Mouse (Mus musculus) CH12.LX (cell line): Measurements from ENCODE around the gene Slc7a8. TPM values are rescaled to one million over a fixed set of nuclear protein-coding genes. Genes with fewer than 3 reads are reported as not detected.
"Not testable (repeated sequence)": the region's sequence is repeated elsewhere in the genome, so short reads cannot be mapped to it uniquely, and the experiment has no call there.

Experiments
- DNase-seq: peaks from one replicate; pipeline ENCODE4 v3.0.0-alpha.2; 2013; ENCODE audit errors: extremely low read depth
- H3K27ac ChIP-seq: 2 replicates; pipeline ENCODE4 v1.5.1; 2012; ENCODE audit warnings: low read depth, mild to moderate bottlenecking, control low read depth, moderate library complexity; ENCODE audit not compliant: insufficient read depth
- H3K27me3 ChIP-seq: replicated peaks from 2 replicates; pipeline ENCODE3; 2012; ENCODE audit warnings: inconsistent platforms
- H3K36me3 ChIP-seq, 2 experiments: replicated peaks in 1 of 2; 2 replicates each; pipeline versions ENCODE3 to v1.6.1; 2012; ENCODE audit warnings: inconsistent platforms in 1 of 2, low read length in 1 of 2, mild to moderate bottlenecking in 1 of 2, mixed read lengths in 1 of 2, moderate library complexity in 1 of 2; ENCODE audit not compliant: control insufficient read depth in 1 of 2, insufficient read depth in 1 of 2
- H3K4me1 ChIP-seq, 2 experiments: 2 replicates each; pipeline ENCODE4 v1.6.1; 2012; ENCODE audit warnings: inconsistent platforms in 1 of 2, moderate library complexity in 1 of 2; ENCODE audit not compliant: insufficient read depth in 2 of 2, control insufficient read depth in 1 of 2
- H3K4me2 ChIP-seq: 2 replicates; pipeline ENCODE4 v1.6.1; 2012; ENCODE audit warnings: low read depth, mild to moderate bottlenecking, control low read depth; ENCODE audit not compliant: poor library complexity, insufficient read depth, severe bottlenecking
- H3K4me3 ChIP-seq, 3 experiments: fragments of 150-350 bp in 1 of 3; sonication (generic) in 1 of 3; replicated peaks in 1 of 3; 2 replicates each; pipeline versions ENCODE3 to v1.5.1; 2011 to 2012; ENCODE audit warnings: low read depth in 2 of 3, low read length in 2 of 3, mild to moderate bottlenecking in 2 of 3, moderate library complexity in 2 of 3, control low read depth in 1 of 3, improper control_type of control experiment in 1 of 3, inconsistent platforms in 1 of 3, mixed read lengths in 1 of 3; ENCODE audit not compliant: poor library complexity in 1 of 3
- H3K79me2 ChIP-seq: replicated peaks from 2 replicates; pipeline ENCODE4 v1.6.1; 2012; ENCODE audit warnings: mild to moderate bottlenecking, moderate library complexity; ENCODE audit not compliant: control insufficient read depth, poor library complexity, insufficient read depth, severe bottlenecking; ENCODE audit errors: extremely low read depth
- H3K9ac ChIP-seq: 2 replicates; pipeline ENCODE4 v1.6.1; 2012; ENCODE audit warnings: low read depth, mild to moderate bottlenecking, control low read depth, moderate library complexity; ENCODE audit not compliant: insufficient read depth
- H3K9me3 ChIP-seq: replicated peaks from 2 replicates; pipeline ENCODE3; 2012; ENCODE audit warnings: low read length, inconsistent platforms, mixed read lengths
- CHD1 ChIP-seq: IDR thresholded peaks from 2 replicates; pipeline ENCODE4 v1.6.1; 2012; ENCODE audit warnings: low read depth, low read length, improper control_type of control experiment, inconsistent platforms
- CTCF ChIP-seq, 2 experiments: IDR thresholded peaks in 1 of 2; conservative IDR thresholded peaks in 1 of 2; 2 replicates each; pipeline ENCODE4 v1.5.1; 2011 to 2012; ENCODE audit warnings: low read depth in 2 of 2, low read length in 2 of 2, improper control_type of control experiment in 1 of 2, inconsistent platforms in 1 of 2, mild to moderate bottlenecking in 1 of 2, moderate library complexity in 1 of 2
- ETS1 ChIP-seq: conservative IDR thresholded peaks from 2 replicates; pipeline ENCODE4 v1.6.1; 2012; ENCODE audit warnings: low read depth, mild to moderate bottlenecking, inconsistent platforms, low read length, improper control_type of control experiment, moderate library complexity
- JUN ChIP-seq: IDR thresholded peaks from 2 replicates; pipeline ENCODE4 v1.6.1; 2011; ENCODE audit warnings: low read depth, mild to moderate bottlenecking, low read length, improper control_type of control experiment, moderate library complexity; ENCODE audit not compliant: insufficient read depth
- JUND ChIP-seq: conservative IDR thresholded peaks from 2 replicates; pipeline ENCODE4 v1.6.1; 2011; ENCODE audit warnings: low read depth, low read length, improper control_type of control experiment
- KAT2A ChIP-seq: IDR thresholded peaks from 2 replicates; pipeline ENCODE4 v1.6.1; 2012; ENCODE audit warnings: low read length, improper control_type of control experiment, inconsistent platforms; ENCODE audit not compliant: insufficient replicate concordance
- MAX ChIP-seq: IDR thresholded peaks from 2 replicates; pipeline ENCODE4 v1.6.1; 2011; ENCODE audit warnings: low read length, improper control_type of control experiment
- MEF2A ChIP-seq: IDR thresholded peaks from 2 replicates; pipeline ENCODE4 v1.6.1; 2014; ENCODE audit warnings: low read depth, mild to moderate bottlenecking, inconsistent platforms, low read length, improper control_type of control experiment, borderline replicate concordance
- PAX5 ChIP-seq: IDR thresholded peaks from 2 replicates; pipeline ENCODE4 v1.6.1; 2012; ENCODE audit warnings: low read length, inconsistent platforms, mixed read lengths
- POLR2AphosphoS2 ChIP-seq: IDR thresholded peaks from 2 replicates; pipeline ENCODE4 v1.6.1; 2011; ENCODE audit warnings: low read depth, low read length, improper control_type of control experiment
- UBTF ChIP-seq: IDR thresholded peaks from 2 replicates; pipeline ENCODE4 v1.6.1; 2012; ENCODE audit warnings: low read depth, mild to moderate bottlenecking, inconsistent platforms, low read length, improper control_type of control experiment, moderate library complexity
- USF1 ChIP-seq: IDR thresholded peaks from 2 replicates; pipeline ENCODE4 v1.6.1; 2014; ENCODE audit warnings: low read depth, mild to moderate bottlenecking, inconsistent platforms, low read length, improper control_type of control experiment
- USF2 ChIP-seq: conservative IDR thresholded peaks from 2 replicates; pipeline ENCODE4 v1.6.1; 2011; ENCODE audit warnings: low read depth, low read length, improper control_type of control experiment
- ZC3H11A ChIP-seq: IDR thresholded peaks from 2 replicates; pipeline ENCODE4 v1.6.1; 2012; ENCODE audit warnings: low read depth, mild to moderate bottlenecking, inconsistent platforms, low read length, improper control_type of control experiment
- ZKSCAN1 ChIP-seq: IDR thresholded peaks from 2 replicates; pipeline ENCODE4 v1.6.1; 2012; ENCODE audit warnings: low read depth, inconsistent platforms, low read length, improper control_type of control experiment, borderline replicate concordance
- dilution Hi-C: fragments of 300-500 bp; cut with MboI; formaldehyde crosslinking; loops from 2 replicates; pipeline ENCODE4 v1.14.3; 2020; ENCODE audit warnings: low sequenced_read_pairs; ENCODE audit not compliant: extremely low pct_unique_long_range_greater_than_20kb, extremely low pct_ligation_motif_present
- in situ Hi-C: fragments of 300-500 bp; cut with MboI; formaldehyde crosslinking; loops from 3 replicates; pipeline ENCODE4 v1.14.3; 2019; ENCODE audit warnings: low sequenced_read_pairs, low pct_ligation_motif_present, low pct_unique_long_range_greater_than_20kb, mixed read lengths
- polyA plus RNA-seq: library from polyadenylated mRNA; unstranded; fragments of >175 nt; gene quantifications from 2 replicates; pipeline ENCODE4 v1.2.1, GENCODE M21; 2012; ENCODE audit warnings: low read depth; ENCODE audit not compliant: insufficient read length
- total RNA-seq, 2 experiments: library from RNA; depleted of rRNA; stranded (reverse); fragments of 300-350 nt in 1 of 2; fragments of >200 nt in 1 of 2; gene quantifications; 2 replicates each; pipeline ENCODE4 v1.2.3; 2012 to 2014

Gene Slc7a8
- total and polyA plus RNA-seq, 3 experiments: 0.13 to 0.17 TPM; not detected in 1

DNA sequence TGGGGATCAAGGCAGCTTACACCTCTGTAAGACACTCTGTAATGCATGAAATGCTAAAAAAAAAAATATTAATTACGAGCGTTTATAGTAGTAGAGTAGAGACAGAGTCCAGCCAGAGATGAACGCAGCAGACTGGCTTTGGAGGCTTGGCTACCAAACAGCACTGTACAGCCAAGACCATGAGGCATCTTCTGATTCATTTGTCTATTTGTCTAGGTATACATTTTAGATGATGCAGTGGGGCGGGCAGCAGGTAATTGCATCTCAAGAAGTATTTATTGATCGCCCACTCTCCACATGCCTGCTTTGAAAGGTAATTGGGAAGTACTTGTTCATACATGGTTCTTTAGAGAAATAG lies 12.7 kb downstream of the Slc7a8 start:
- Histone ChIP-seq H3K27ac (no peak overlapping the region), H3K9ac (no peak overlapping the region), H3K36me3 (no peaks in the 10 kb centered on the region), H3K4me1 (0 out of 4 replicates have a peak, but pooled peaks cover 0 to 5% of the 10 kb centered on the region in 2 experiments), H3K4me2 (no peak overlapping the region), H3K9me3 (no peaks in the 10 kb centered on the region), H3K27me3 (peaks cover 2% of the 10 kb centered on the region), H3K79me2 (no peaks in the 10 kb centered on the region), H3K4me3 (no peak overlapping the region)
- dilution Hi-C loops (no loop called here), in situ Hi-C loops (no loop called here)
- TF ChIP-seq ETS1: no peak
- TF ChIP-seq USF2: no peak
- TF ChIP-seq CHD1: no peak
- no peak for TF ChIP-seq CTCF (conservative IDR thresholded peaks at IDR 0.05 in 1 of 2, IDR thresholded peaks at IDR 0.05 in 1 of 2; ENCODE audit: low read depth in 2 of 2, low read length in 2 of 2)
- TF ChIP-seq ZC3H11A: no peak
- no peak for TF ChIP-seq USF1
- no peak for TF ChIP-seq JUND
- no peak for TF ChIP-seq MAX
- no peak for TF ChIP-seq PAX5
- DNase-seq: no peak

DNA sequence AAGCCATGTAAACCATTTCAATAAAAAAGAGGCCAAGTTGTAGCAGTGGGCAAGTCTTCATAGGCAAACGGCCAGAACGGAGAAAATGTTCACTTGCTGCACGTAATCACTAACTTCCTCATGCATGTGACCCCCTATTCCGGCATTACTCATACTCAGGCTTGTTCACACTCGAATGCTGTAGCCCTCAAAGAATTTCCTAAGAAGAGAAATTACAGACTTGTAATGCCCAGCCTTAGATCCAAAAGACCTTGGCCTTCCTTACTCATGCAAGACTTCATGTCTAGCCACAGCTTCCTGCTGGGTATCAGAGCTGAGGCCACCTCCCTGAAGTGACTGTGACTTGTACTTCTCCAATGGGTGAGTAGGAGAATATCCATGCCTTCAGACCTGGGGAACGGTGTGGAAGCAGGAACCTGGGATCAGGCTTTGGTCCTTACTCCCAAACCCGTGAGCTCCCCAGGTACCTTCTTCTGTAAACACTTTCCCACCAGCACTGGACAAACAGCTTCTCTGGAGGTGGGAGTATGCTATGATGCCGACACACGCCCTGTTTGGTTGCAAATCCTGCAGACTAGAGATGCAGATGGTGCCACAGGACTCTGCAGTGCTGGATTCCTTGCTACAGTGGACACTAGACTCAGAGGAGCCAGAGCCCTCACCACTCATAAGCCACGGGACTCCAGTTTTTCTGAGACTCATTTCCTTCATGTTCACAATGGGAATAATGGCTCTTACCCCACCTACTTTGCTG lies 13.3 kb downstream of the Slc7a8 start:
- Histone ChIP-seq H3K27me3 (peaks cover 2% of the 10 kb centered on the region), H3K9me3 (no peaks in the 10 kb centered on the region), H3K4me1 (0 out of 4 replicates have a peak, but pooled peaks cover 0 to 5% of the 10 kb centered on the region in 2 experiments), H3K4me3 (no peak overlapping the region), H3K4me2 (no peak overlapping the region), H3K79me2 (no peaks in the 10 kb centered on the region), H3K36me3 (no peaks in the 10 kb centered on the region), H3K27ac (no peak overlapping the region), H3K9ac (no peak overlapping the region)
- dilution Hi-C loops (no loop called here), in situ Hi-C loops (no loop called here)
- no peak for DNase-seq
- TF ChIP-seq MEF2A (no peak), POLR2AphosphoS2 (no peak), JUN (no peak), ZKSCAN1 (no peak), KAT2A (no peak), UBTF (no peak)

DNA sequence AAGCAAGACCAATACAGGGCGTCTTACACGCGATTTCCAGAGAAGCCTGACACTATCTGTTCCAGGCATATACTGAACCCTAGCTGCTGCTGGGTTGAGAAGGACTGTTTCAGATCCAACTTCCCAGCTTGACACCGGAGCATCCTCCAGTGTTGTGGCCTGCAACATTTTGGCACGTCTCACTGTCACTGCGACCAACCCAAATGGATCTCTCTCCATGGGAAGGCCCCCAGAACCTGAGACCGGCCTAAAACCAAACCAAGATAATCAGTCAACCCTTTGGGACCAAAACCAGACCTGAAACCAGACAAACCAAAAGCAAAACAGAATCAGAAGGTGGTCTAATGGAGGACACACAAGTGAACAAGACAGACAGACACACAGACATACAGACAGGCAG lies 14.8 kb downstream of the Slc7a8 start:
- H3K36me3 ChIP-seq, H3K27ac ChIP-seq, H3K27me3 ChIP-seq, H3K9me3 ChIP-seq, in situ Hi-C loops, H3K4me2 ChIP-seq, H3K4me3 ChIP-seq, dilution Hi-C loops, DNase-seq, H3K4me1 ChIP-seq, H3K9ac ChIP-seq, H3K79me2 ChIP-seq: not testable (repeated sequence)
